Mouse (Mus musculus): ENCODE data around the gene Dnase2a.
A peak's percentile ranks its signal among the peaks of the same experiment; 100 is the strongest.

DNA sequence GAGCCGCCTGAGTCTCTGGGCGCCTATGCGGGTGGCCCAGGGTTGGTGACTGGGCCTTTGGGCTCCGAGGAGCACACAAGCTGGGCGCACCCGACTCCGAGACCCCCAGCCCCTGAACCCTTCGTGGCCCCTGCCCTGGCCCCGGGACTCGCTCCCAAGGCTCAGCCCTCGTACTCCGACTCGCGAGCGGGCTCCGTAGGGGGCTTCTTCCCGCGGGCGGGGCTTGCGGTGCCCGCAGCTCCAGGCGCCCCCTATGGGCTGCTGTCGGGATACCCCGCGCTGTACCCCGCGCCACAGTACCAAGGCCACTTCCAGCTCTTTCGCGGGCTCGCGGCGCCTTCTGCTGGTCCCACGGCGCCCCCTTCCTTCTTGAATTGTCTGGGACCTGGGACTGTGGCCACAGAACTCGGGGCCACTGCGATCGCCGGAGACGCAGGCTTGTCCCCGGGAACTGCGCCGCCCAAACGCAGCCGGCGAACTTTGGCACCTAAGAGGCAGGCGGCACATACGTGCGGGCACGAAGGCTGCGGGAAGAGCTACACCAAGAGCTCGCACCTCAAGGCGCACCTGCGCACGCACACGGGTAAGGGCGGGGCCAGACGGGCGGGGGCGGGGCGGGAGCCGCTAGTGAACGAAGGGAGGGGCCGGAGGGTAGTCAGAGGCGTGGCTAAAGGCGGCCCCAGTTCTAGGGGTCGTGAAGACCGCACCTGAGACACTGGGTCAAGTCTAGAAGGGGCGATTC is 5.3 kb upstream of the Dnase2a start:
- TF ChIP-seq CTCF (IDR thresholded peaks at IDR 0.05; ENCODE audit: control insufficient read depth, insufficient read depth, insufficient read length) (peak; percentile 97), USF1 (IDR thresholded peaks at IDR 0.05; ENCODE audit: low read depth) (no peak), CEBPB (IDR thresholded peaks at IDR 0.05; ENCODE audit: low read depth) (no peak), MAX (IDR thresholded peaks at IDR 0.05) (no peak)
